Mouse (Mus musculus) brown adipose tissue, adult 24 weeks (tissue): Measurements from ENCODE around the gene Arid5a. TPM values are rescaled to one million over a fixed set of nuclear protein-coding genes. Genes with fewer than 3 reads are reported as not detected.

Source experiments
- H3K27ac ChIP-seq: fragments of 200-500 bp; replicated peaks from 2 replicates; pipeline ENCODE4 v1.5.1; 2012; ENCODE audit warnings: low read depth, mild to moderate bottlenecking, low read length
- H3K4me1 ChIP-seq: fragments of 200-500 bp; 2 replicates; pipeline ENCODE4 v1.6.1; 2012; ENCODE audit warnings: low read length, mixed read lengths; ENCODE audit not compliant: control insufficient read depth, insufficient read depth, insufficient read length
- H3K4me3 ChIP-seq: fragments of 200-500 bp; 2 replicates; pipeline ENCODE4 v1.5.1; 2012; ENCODE audit warnings: low read depth, mild to moderate bottlenecking, low read length, moderate library complexity; ENCODE audit not compliant: insufficient read depth
- polyA plus RNA-seq: library from polyadenylated mRNA; stranded (reverse); fragments of >200 nt; gene quantifications from 2 replicates; pipeline ENCODE4 v1.2.4, GENCODE M21; 2012; ENCODE audit not compliant: missing spikeins, insufficient read depth, insufficient read length

Arid5a gene
- polyA plus RNA-seq, 1 experiment: 4.0 TPM

DNA sequence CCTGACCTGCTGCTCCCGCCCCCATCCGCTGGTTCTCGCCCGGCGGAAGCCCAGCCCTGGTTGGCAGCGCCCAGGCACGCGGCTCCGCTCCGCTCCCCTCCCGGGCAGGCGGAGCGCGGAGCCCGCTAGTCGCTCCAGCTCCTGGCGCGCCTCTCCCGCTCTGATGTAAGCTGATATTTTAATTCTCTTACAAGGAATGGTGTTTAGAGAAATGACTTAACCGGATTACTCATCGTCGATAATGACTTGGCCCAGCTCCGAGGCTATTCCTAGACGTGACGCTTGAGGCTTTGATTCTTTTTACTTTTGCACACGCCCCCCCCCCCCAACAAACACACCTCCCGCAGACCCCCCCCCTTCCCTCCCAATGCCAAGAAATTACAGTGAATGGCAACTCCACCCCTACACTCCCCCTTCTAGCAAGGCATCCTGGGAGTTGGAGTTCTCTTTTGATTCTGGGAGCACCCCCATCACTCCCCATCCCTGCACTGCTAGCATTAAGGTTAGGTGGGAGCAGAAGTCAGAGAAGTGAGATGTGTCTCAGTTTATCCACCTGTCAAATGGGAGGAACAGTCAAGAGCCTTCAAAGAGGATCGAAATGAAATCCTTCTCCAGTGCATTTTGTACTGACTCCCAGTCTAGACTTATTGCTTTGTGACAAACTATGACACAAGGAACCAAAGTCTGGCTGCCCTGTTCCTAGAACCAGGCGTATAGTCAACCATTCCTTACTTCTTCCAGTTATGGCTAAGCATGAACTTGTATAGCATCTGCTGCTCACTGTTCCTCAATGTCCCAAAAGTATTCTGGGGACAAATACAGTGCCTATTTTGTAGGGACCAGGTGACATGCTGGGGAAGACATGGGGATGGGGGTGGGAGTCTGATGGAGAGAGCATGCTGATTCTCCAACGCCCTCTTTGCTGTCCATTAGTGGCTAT is 3.9 kb upstream of the Arid5a start:
- H3K27ac ChIP-seq: peak overlapping the region; percentile 69; the same call in 1 of the 2 replicates
- peak overlapping the region; percentile 24 for H3K4me3 ChIP-seq
- no peaks in the 10 kb centered on the region for H3K4me1 ChIP-seq

DNA sequence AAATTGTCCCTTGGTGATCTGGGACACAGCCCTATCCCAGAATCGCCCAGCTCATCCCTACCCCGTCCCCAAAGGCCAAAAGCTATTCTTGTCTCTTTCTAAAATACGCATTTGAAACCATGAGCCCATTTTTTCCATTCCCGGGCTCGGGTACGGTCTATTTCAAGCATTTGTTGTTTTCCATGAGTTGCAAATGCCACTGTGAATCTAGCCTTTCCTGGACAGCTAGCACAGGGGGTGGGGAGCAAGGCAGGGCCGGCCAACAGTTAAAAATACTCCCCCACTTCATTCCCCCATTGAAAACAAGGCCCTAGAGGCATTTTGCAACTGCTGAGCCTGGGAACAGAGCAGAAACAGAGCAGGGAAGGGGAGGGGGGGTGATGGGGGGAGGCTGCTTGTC is 2.8 kb upstream of the Arid5a start:
- Histone ChIP-seq H3K4me3 (no peak overlapping the region), H3K27ac (no peak overlapping the region; the same call in 1 of the 2 replicates)

DNA sequence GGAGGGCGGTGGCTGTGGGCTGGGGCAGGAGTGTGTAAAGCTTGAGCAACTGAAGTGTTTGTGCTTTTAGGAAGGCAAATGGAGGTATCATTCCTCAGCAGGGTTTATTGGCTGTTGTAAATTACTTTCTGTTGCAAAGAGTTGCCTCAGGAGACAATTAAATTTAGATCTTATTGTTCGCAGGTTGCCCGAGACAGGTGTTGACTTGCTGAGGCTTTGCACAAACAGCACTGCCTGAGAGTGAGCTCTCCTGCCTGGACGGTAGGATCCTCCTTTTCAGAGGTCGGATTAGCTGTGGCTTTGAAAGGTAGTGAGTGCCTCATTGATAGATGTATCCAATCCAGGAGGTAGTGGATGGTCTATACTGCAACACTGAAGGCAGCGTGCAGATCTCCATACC is 1.4 kb upstream of the Arid5a start:
- H3K4me3 ChIP-seq: no peak overlapping the region
- H3K27ac ChIP-seq: no peak overlapping the region
- H3K4me1 ChIP-seq: peaks cover 5% of the 10 kb centered on the region; the same call in 1 of the 2 replicates

More for the DNA sequence above, 2.8 kb upstream of the Arid5a start:
- peaks cover 5% of the 10 kb centered on the region; the same call in 1 of the 2 replicates for H3K4me1 ChIP-seq

DNA sequence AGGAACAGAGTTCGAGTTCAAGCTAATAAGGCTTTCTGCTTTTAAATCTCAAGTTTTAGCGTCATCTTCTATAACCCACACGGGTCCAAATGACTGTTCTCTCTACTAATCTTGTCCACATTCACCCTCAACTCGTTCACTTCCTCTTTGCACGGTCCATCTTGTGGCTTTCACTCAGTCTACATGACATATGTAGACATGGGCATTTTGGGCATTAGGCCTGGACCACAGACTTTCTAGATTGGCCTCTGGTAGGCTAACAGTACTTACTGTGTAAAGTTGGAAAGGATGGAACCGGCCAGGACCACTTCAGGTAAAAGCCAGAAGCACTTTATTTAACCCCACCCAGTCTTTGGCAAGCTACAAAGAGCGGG is 425 bp upstream of the Arid5a start:
- Histone ChIP-seq H3K4me3 (no peak overlapping the region), H3K4me1 (peaks cover 5% of the 10 kb centered on the region; the same call in 1 of the 2 replicates), H3K27ac (no peak overlapping the region)

DNA sequence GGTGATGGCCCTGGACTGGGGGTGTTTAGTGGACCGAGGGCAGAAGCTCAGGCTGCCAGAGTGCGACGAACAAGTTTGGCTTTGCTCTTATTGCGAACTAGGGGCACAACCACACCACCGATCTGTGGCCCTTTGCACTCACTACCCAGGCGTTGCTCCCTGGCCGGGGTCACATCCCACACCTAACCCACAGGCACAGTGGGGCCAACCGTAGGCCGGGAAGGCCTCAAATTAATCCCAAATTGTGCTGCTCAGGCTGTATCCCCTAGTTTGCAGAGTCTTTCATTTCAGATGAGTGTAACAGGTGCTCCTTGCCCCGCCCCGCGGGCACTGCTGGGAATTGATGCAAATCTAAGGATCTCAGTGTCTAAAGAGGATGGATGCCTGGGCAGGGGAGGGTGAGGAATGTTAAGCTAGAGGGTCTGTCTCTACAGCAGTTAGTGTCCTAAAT is 943 bp downstream of the Arid5a start:
- H3K4me3 ChIP-seq: peak overlapping the region; percentile 68
- peak overlapping the region; percentile 62; the same call in 1 of the 2 replicates for H3K27ac ChIP-seq
- H3K4me1 ChIP-seq: peaks cover 5% of the 10 kb centered on the region; the same call in 1 of the 2 replicates

DNA sequence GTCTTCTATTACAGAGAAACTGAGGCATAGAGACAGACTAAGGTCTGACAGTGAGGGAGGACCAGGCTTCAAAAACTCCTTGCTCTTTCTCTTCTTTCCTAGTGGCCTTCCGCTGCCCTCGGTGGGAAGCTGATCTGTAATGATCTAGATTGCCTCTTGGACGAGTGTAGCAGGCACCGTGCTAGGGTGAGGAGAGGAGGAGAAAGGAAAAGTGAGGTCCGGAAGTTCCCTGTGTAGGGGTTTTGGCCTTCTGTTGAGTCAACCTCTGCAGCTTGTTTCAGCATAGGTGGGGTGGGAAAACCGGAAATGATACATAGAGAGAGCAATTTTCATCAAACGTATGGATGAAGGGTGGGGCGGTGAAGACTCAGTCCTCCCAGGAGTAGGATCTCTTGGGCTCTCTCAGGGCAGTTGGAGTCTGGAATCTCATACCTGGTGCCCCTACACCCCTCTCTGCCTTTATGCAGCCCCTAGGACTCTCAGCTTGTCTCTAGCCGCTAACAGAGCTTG is 1.5 kb downstream of the Arid5a start:
- Histone ChIP-seq H3K4me3 (peak overlapping the region; percentile 68), H3K4me1 (peaks cover 5% of the 10 kb centered on the region; the same call in 1 of the 2 replicates), H3K27ac (no peak overlapping the region)

DNA sequence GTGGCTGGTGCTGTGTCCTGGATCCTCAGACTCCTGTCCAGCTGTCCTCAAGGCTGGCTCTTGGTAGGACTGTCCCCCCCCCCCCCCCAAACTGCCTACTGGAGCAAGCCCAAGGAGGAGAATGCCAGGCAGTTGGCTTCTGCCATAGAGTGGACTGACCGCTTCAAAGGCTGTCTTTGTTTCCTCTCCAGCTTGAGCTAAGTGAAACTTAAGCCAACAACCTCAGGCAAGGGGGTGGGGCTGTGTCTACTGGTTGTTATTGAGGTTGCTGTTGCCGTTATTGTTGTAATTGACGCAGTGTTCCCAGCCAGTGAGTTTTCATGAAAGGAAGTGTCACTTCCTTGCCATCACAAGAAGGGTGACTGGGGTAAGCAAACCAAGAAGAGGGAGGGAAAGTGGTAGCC is 2.0 kb downstream of the Arid5a start:
- peaks cover 5% of the 10 kb centered on the region; the same call in 1 of the 2 replicates for H3K4me1 ChIP-seq
- no peak overlapping the region for H3K27ac ChIP-seq
- H3K4me3 ChIP-seq: peak overlapping the region; percentile 68; the same call in 1 of the 2 replicates

DNA sequence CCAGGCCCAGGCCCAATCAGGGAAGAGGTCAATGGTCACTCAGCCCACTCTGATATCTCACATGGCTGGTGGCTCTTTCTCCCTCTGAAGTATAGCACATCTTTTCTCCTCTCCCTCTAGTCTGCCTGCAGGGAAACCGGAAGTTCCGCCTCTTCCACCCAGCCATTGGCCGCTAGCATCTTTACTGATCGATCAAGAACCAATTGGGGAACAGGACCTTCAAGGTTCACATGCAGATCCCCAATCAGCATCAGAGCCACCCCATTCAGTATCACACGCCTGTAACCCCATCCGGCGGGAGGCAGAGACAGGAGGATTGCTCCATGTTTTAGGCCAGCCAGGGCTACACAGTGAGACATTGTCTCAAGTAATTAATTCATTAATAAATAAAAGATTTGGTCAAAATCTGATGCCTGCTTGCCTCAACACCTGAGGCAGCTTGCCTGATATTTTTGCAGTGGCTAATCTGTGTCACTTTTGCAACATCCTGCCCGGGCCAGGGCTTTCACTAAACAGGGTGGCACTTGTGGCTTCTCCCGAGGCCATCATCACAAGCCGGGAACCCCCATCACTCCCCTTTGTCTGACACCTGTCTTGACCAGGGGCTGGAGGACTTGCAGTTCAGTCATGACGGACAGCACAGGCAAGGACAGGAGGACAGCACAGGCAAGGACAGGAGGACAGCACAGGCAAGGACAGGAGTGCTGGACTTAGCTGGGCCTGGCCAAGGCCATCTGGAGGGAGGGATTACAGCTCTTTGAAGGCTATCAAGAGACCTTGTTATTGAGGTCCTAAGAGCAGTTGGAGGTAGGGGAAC is 7.6 kb downstream of the Arid5a start:
- no peaks in the 10 kb centered on the region for H3K4me1 ChIP-seq
- H3K4me3 ChIP-seq: no peak overlapping the region
- H3K27ac ChIP-seq: no peak overlapping the region

DNA sequence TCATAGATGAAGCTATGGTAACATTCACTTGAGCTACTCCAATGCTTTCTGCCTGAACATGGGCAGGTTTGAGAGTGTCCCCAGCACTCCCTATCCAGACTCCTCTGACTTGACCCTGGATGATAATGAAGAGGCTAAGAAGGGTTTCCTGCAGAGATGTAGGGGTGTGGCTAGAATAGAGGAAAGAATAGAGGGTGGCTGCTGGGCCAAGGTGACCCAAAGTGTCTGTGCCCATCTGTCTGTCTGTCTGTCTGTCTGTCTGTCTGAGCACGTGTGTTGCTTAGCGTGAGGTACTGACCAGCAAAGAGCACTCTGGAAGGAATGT is 8.2 kb downstream of the Arid5a start:
- H3K27ac ChIP-seq: no peak overlapping the region
- no peaks in the 10 kb centered on the region for H3K4me1 ChIP-seq
- H3K4me3 ChIP-seq: no peak overlapping the region

DNA sequence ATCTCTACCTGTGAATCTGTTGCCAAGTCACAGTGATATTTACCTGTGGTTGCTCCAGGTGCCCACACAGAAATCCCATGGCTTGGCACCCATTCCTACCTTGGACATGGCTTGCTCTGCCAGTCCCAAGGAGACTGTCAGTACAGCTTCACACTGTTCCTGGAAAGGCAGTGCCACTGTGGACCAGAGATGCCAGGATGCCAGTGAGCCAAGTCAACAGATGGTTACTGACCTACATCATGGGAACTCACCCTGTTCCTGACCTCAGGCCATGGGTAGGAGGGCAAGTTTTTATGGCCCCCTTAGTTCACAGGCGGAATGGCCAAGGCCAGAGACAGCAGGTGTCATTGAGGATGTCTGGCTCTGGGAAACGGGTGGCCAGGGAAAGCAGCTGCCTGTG is 13.6 kb downstream of the Arid5a start:
- Histone ChIP-seq H3K27ac (no peak overlapping the region), H3K4me3 (no peak overlapping the region), H3K4me1 (no peaks in the 10 kb centered on the region)

DNA sequence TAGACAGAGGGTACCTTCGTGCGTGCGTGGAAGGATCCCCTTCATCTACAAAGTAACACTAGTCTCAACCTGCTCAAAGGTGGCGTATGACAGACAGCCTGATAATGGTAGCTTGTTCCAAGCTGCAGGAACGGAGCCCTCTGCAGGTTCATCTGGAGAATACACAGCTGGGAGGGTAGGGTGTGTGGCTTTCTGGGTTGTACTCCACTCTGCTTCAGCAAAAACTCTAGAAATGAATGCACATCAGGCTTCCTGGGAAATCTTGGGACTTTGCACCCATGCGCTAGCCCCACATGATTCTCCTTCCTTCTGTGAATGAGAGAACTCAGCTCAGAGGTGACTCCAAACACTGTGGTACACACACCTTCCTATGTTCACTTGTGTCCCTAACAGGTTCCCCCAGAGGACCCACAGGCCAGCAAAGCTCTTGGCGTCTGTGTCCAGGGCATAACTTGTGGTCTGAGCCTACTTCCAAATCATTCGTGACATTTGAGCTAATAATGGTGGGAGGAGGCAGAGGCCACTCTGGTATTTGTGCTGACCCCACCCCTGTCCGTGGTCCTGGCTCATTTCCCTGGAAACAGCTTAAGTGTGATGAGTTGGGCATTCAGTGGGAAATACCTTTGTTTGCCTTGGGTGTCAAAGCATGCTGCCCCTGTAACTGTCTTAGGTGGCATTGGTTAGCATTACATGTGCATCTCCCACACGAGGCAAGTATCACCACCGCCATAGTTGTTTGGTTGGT is 14.5 kb downstream of the Arid5a start:
- no peak overlapping the region for H3K27ac ChIP-seq
- no peaks in the 10 kb centered on the region for H3K4me1 ChIP-seq
- no peak overlapping the region for H3K4me3 ChIP-seq

DNA sequence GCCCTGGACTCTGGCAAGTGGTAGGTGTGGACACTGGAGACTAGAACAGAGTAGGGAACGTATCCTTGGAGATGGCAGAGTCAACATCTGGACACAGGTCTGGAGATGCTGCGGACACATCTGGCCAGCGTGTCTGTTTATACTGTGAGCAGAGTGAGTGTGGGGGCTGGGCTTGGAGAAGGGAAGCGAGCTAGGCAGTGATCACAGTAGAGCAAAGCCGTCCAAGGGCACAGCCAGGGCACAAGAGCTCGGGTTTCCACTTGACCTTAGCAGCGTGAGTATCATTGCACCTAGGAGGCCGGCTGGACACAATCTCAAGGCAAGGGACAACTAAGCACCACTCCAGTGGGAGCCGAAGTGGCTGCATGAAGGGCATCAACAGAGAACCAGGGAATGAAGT is 15.5 kb downstream of the Arid5a start:
- Histone ChIP-seq H3K27ac (no peak overlapping the region), H3K4me3 (no peak overlapping the region), H3K4me1 (no peaks in the 10 kb centered on the region)

DNA sequence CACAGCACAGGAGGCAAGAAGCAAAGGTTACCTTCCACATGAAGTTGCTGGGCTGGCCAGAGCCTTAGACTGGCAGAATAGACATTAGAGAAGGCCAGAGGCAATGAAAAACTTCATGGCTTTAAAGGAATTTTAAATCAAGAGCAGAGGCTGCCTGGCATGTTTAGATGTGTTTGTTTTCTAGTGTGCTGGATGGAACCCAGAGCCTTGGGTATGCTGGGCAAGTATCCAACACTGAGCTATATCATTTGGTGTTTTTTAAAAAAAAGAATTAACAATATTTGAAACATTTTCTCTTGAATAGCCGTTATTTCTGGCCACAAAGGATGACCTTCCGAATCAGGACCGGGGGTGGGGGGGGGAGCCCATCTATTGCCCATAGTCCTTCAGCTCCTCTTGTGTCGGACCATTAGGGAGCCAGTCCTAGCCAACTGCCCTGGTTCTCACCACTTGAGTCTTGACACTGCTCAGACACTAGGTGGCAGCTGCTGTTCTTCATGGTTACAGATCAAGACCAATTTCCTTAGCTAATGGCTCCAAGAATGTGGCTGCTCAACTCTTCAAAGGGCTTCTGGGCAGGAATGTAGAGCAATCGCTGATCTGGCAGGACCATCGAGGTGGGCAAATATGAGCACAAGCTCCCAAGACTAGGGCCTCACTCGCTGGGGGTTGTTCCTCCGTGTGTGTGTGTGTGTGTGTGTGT is 16.4 kb downstream of the Arid5a start:
- Histone ChIP-seq H3K4me1 (no peaks in the 10 kb centered on the region), H3K4me3 (no peak overlapping the region), H3K27ac (no peak overlapping the region)

DNA sequence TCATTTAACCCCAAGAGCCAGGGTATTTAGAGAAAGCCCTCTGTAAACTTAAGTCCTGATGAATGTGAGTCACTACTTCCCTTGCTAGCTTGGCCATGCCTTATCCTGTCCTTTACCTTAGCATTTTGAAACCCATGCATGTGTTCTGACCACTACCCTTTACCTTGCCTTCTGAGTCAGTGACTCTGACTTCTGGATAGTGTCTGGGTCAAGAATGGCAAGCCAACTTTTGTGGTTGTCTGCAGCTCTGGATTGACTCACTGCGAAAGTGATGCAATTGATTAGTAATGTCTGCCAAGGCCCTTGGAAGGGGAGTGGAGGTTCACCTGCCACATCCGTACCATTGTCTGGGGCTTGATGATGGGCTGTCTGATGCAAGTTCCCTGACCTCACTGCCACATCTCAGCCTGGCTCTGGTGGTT is 18.4 kb downstream of the Arid5a start:
- Histone ChIP-seq H3K27ac (no peak overlapping the region), H3K4me1 (no peaks in the 10 kb centered on the region), H3K4me3 (no peak overlapping the region)
